Mouse (Mus musculus): ENCODE measurements around the gene Patj.

DNA sequence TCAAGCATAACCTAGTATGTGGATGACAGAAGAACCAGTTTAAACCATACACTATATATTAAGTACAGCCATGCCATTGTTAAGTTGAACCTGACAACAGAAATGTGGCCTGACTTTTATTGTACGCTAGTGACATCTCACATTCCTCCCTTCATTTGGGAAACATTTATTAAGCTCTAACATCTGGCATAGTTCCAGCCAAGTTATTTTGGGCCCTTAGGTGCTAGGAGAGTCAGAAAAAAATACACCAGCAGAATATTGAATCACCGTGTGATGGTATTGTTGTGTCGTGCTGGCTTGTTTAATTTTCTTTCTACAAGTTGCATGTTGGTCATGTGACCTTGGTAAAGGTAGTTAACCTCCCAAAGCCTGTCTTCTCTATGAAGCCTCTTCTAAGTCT, 218.8 kb downstream of the Patj start:
- no peak for TF ChIP-seq POLR2A (IDR thresholded peaks at IDR 0.05; ENCODE audit: low read depth, low read length)
- TF ChIP-seq CTCF (IDR thresholded peaks at IDR 0.05; ENCODE audit: borderline replicate concordance, insufficient read depth, low read length): no peak

Measured in embryonic fibroblast, embryonic 13.5 days (primary cell).